Mouse (Mus musculus) lung, adult 2 months (tissue): ENCODE data around the gene Hunk.

Source experiments
- CTCF ChIP-seq: fragments of 200-500 bp; IDR thresholded peaks from 2 replicates; pipeline ENCODE4 v1.5.1; 2011; ENCODE audit warnings: mild to moderate bottlenecking, low read length, control low read depth; ENCODE audit not compliant: insufficient read depth
- POLR2A ChIP-seq: fragments of 200-500 bp; IDR thresholded peaks from 2 replicates; pipeline ENCODE4 v1.6.1; 2011; ENCODE audit warnings: low read depth, mild to moderate bottlenecking, control low read depth, low read length, borderline replicate concordance; ENCODE audit errors: extremely low read depth

DNA sequence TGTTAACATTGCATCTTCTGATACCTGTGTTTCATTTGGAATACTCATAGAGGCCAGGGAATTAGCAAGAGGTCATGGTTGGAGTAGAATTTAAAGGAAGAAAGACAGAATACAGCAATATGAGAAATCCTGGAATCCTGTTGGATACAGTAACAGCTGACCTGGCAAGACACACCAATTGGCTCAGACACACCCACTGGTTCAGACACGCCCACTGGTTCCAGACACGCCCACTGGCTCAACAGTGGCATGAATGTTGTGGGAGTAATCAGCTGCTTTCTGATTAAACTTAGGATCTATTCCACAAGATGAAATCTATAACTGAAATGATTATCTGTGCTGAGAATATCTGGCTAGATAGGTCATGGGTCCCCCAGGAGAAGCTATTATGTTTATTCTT is 155.4 kb downstream of the Hunk start:
- TF ChIP-seq CTCF, result no peak
- TF ChIP-seq POLR2A, result no peak
